Mouse (Mus musculus) liver, postnatal 0 days (tissue): ENCODE results near the gene Tacc2. TPM values are rescaled to one million over a fixed set of nuclear protein-coding genes. Genes with fewer than 3 reads are reported as not detected.

Experiments used
- ATAC-seq: fragments of 200-750 bp; cut with Nextera tagmentation; 2 replicates; pipeline ENCODE4 v1.8.0; 2017; ENCODE audit warnings: mild to moderate bottlenecking, moderate library complexity
- DNase-seq: peaks from one replicate; pipeline ENCODE4 v3.0.0-alpha.2; 2016
- H3K27ac ChIP-seq: fragments of 300-500 bp; sonication (generic); 2 replicates; pipeline ENCODE4 v1.5.1; 2014; ENCODE audit warnings: antibody characterized with exemption, moderate library complexity, mild to moderate bottlenecking, low read depth
- H3K27me3 ChIP-seq: fragments of 300-500 bp; sonication (generic); 2 replicates; pipeline ENCODE4 v1.6.1; 2014; ENCODE audit warnings: low read length, control low read depth, mixed read lengths; ENCODE audit not compliant: insufficient read depth
- H3K36me3 ChIP-seq: fragments of 300-500 bp; sonication (generic); replicated peaks from 2 replicates; pipeline ENCODE4 v1.6.1; 2014; ENCODE audit warnings: mild to moderate bottlenecking, control low read depth, low read length, moderate library complexity, mixed read lengths; ENCODE audit not compliant: insufficient read depth
- H3K4me1 ChIP-seq: fragments of 300-500 bp; sonication (generic); 2 replicates; pipeline ENCODE4 v1.6.1; 2014; ENCODE audit warnings: antibody characterized with exemption, mild to moderate bottlenecking, control low read depth; ENCODE audit not compliant: insufficient read depth
- H3K4me2 ChIP-seq: fragments of 300-500 bp; sonication (generic); 2 replicates; pipeline ENCODE4 v1.6.1; 2014; ENCODE audit warnings: low read depth, mild to moderate bottlenecking, low read length, moderate library complexity, mixed read lengths
- H3K4me3 ChIP-seq: fragments of 300-500 bp; sonication (generic); 2 replicates; pipeline ENCODE4 v1.5.1; 2014; ENCODE audit warnings: low read depth, low read length
- H3K9ac ChIP-seq: fragments of 300-500 bp; sonication (generic); replicated peaks from 2 replicates; pipeline ENCODE4 v1.6.1; 2014; ENCODE audit warnings: mild to moderate bottlenecking, moderate library complexity
- H3K9me3 ChIP-seq: fragments of 300-500 bp; sonication (generic); 2 replicates; pipeline ENCODE4 v1.6.1; 2016; ENCODE audit warnings: mild to moderate bottlenecking, control low read depth, low read length, mixed read lengths
- CTCF ChIP-seq: sonication (generic); IDR thresholded peaks from 2 replicates; pipeline ENCODE4 v1.5.1; 2016; ENCODE audit warnings: antibody characterized with exemption, low read depth
- EP300 ChIP-seq: IDR thresholded peaks from 2 replicates; pipeline ENCODE4 v1.6.1; 2016; ENCODE audit warnings: antibody characterized with exemption, low read depth, mild to moderate bottlenecking
- WGBS: fragments of 180-500 bp; shearing (Covaris S2); extraction: QIAGEN DNeasy Blood & Tissue Kit; methylation state at CpG from one replicate; pipeline ENCODE4 v1.1.7; 2014; ENCODE audit not compliant: insufficient replicate concordance; 5-methylcytosine and 5-hydroxymethylcytosine counted together
- polyA plus RNA-seq: library from polyadenylated mRNA; unstranded; fragments of >200 nt; fragmentation: Nextera tagmentation; extraction: Ambion mirVana; gene quantifications from 2 replicates; pipeline ENCODE4 v1.2.1, GENCODE M21; 2015

The Tacc2 gene
- polyA plus RNA-seq, 1 experiment from 2014 or later: 3.5 TPM

- H3K9ac ChIP-seq: no peak overlapping the region
- no peak overlapping the region for H3K27ac ChIP-seq
- TF ChIP-seq EP300 (no peak), CTCF (no peak)
- 77% methylated on average over 5 of the region's 5 CpGs for WGBS
- H3K9me3 ChIP-seq: no peaks in the 10 kb centered on the region
- no peaks in the 10 kb centered on the region for H3K27me3 ChIP-seq
- H3K4me3 ChIP-seq: no peak overlapping the region
- no peak overlapping the region for H3K4me2 ChIP-seq
- DNase-seq (no peak), ATAC-seq (no peak)
- no peaks in the 10 kb centered on the region for H3K36me3 ChIP-seq
- H3K4me1 ChIP-seq: peaks cover 1% of the 10 kb centered on the region; the same call in 1 of the 2 replicates
These were observed 24.5 kb upstream of the Tacc2 start for GRCm38 (mm10) chr7:130552780-130553179.

GRCm38 (mm10) chr7:130553321-130553720 is 23.9 kb upstream of the Tacc2 start:
- no peaks in the 10 kb centered on the region for H3K4me1 ChIP-seq

GRCm38 (mm10) chr7:130555597-130555996 is 21.6 kb upstream of the Tacc2 start:
- Histone ChIP-seq H3K9ac (no peak overlapping the region), H3K4me3 (no peak overlapping the region), H3K27me3 (no peaks in the 10 kb centered on the region), H3K9me3 (no peaks in the 10 kb centered on the region), H3K27ac (no peak overlapping the region), H3K4me2 (no peak overlapping the region), H3K4me1 (no peaks in the 10 kb centered on the region), H3K36me3 (no peaks in the 10 kb centered on the region)
- DNase-seq (no peak), ATAC-seq (no peak)
- TF ChIP-seq CTCF (no peak), EP300 (no peak)
- WGBS: 85% methylated on average over 5 of the region's 5 CpGs

More at GRCm38 (mm10) chr7:130553321-130553720, 23.9 kb upstream of the Tacc2 start:
- no peaks in the 10 kb centered on the region for H3K27me3 ChIP-seq
- TF ChIP-seq EP300 (no peak), CTCF (no peak)
- 68% methylated on average over 4 of the region's 4 CpGs for WGBS
- DNase-seq (no peak), ATAC-seq (no peak)
- no peak overlapping the region for H3K4me2 ChIP-seq
- no peak overlapping the region for H3K9ac ChIP-seq
- H3K4me3 ChIP-seq: no peak overlapping the region
- no peak overlapping the region for H3K27ac ChIP-seq
- H3K9me3 ChIP-seq: no peaks in the 10 kb centered on the region
- H3K36me3 ChIP-seq: no peaks in the 10 kb centered on the region

- 69% methylated on average over 4 of the region's 4 CpGs for WGBS
- H3K27ac ChIP-seq: no peak overlapping the region
- no peaks in the 10 kb centered on the region for H3K27me3 ChIP-seq
- ATAC-seq: no peak
- no peak overlapping the region for H3K4me3 ChIP-seq
- no peaks in the 10 kb centered on the region for H3K9me3 ChIP-seq
- no peak overlapping the region for H3K9ac ChIP-seq
- H3K4me1 ChIP-seq: no peaks in the 10 kb centered on the region
- no peaks in the 10 kb centered on the region for H3K36me3 ChIP-seq
- no peak for TF ChIP-seq EP300
- no peak for DNase-seq
- no peak overlapping the region for H3K4me2 ChIP-seq
These were observed 18.6 kb upstream of the Tacc2 start for GRCm38 (mm10) chr7:130558592-130558991.

GRCm38 (mm10) chr7:130560933-130561332 is 16.3 kb upstream of the Tacc2 start:
- Histone ChIP-seq H3K4me1 (no peaks in the 10 kb centered on the region), H3K27ac (no peak overlapping the region), H3K27me3 (no peaks in the 10 kb centered on the region), H3K4me3 (no peak overlapping the region), H3K36me3 (no peaks in the 10 kb centered on the region), H3K9me3 (no peaks in the 10 kb centered on the region), H3K4me2 (no peak overlapping the region), H3K9ac (no peak overlapping the region)
- ATAC-seq (no peak), DNase-seq (no peak)
- no peak for TF ChIP-seq EP300
- TF ChIP-seq CTCF: no peak
- 20% methylated on average over 1 of the region's 1 CpGs for WGBS

- no peaks in the 10 kb centered on the region for H3K36me3 ChIP-seq
- H3K27me3 ChIP-seq: no peaks in the 10 kb centered on the region
- H3K4me3 ChIP-seq: no peak overlapping the region
- H3K4me1 ChIP-seq: no peaks in the 10 kb centered on the region
- H3K27ac ChIP-seq: no peak overlapping the region
- no peak overlapping the region for H3K4me2 ChIP-seq
- no peak overlapping the region for H3K9ac ChIP-seq
- 87% methylated on average over 4 of the region's 4 CpGs for WGBS
- ATAC-seq: no peak
- TF ChIP-seq CTCF (no peak), EP300 (no peak)
- H3K9me3 ChIP-seq: no peaks in the 10 kb centered on the region
- no peak for DNase-seq
These were observed 14.0 kb upstream of the Tacc2 start for GRCm38 (mm10) chr7:130563276-130563675.

GRCm38 (mm10) chr7:130563880-130564279 is 13.4 kb upstream of the Tacc2 start:
- Histone ChIP-seq H3K4me2 (no peak overlapping the region), H3K36me3 (no peaks in the 10 kb centered on the region), H3K9me3 (no peaks in the 10 kb centered on the region), H3K27ac (no peak overlapping the region), H3K4me1 (no peaks in the 10 kb centered on the region; the same call in 1 of the 2 replicates), H3K4me3 (no peak overlapping the region), H3K9ac (no peak overlapping the region), H3K27me3 (no peaks in the 10 kb centered on the region)
- no peak for TF ChIP-seq CTCF
- no peak for TF ChIP-seq EP300
- no peak for DNase-seq
- no peak for ATAC-seq
- 39% methylated on average over 4 of the region's 4 CpGs for WGBS
